Mouse (Mus musculus) forebrain, embryonic 16.5 days (tissue): ENCODE data around the gene Gm17657. TPM values are rescaled to one million over a fixed set of nuclear protein-coding genes. Genes with fewer than 3 reads are reported as not detected.

Source experiments
- ATAC-seq: fragments of 200-750 bp; cut with Nextera tagmentation; 2 replicates; pipeline ENCODE4 v1.8.0; 2017; ENCODE audit warnings: mild to moderate bottlenecking, moderate library complexity
- H3K27ac ChIP-seq: fragments of 300-500 bp; sonication (generic); 2 replicates; pipeline ENCODE4 v1.5.1; 2014; ENCODE audit warnings: low read length, control low read depth
- H3K27me3 ChIP-seq: fragments of 300-500 bp; sonication (generic); replicated peaks from 2 replicates; pipeline ENCODE4 v1.6.1; 2014; ENCODE audit warnings: low read length; ENCODE audit not compliant: control insufficient read depth, insufficient read depth
- H3K36me3 ChIP-seq: fragments of 300-500 bp; sonication (generic); 2 replicates; pipeline ENCODE4 v1.6.1; 2014; ENCODE audit not compliant: control insufficient read depth, insufficient read depth
- H3K4me1 ChIP-seq: fragments of 300-500 bp; sonication (generic); replicated peaks from 2 replicates; pipeline ENCODE4 v1.6.1; 2014; ENCODE audit warnings: low read length; ENCODE audit not compliant: control insufficient read depth, insufficient read depth
- H3K4me2 ChIP-seq: fragments of 300-500 bp; sonication (generic); 2 replicates; pipeline ENCODE4 v1.6.1; 2014; ENCODE audit warnings: mild to moderate bottlenecking, low read length, control low read depth
- H3K4me3 ChIP-seq: fragments of 300-500 bp; sonication (generic); replicated peaks from 2 replicates; pipeline ENCODE4 v1.5.1; 2014; ENCODE audit warnings: mild to moderate bottlenecking, low read length, control low read depth
- H3K9ac ChIP-seq: fragments of 300-500 bp; sonication (generic); replicated peaks from 2 replicates; pipeline ENCODE4 v1.6.1; 2014; ENCODE audit warnings: low read depth, low read length, control low read depth
- H3K9me3 ChIP-seq: fragments of 300-500 bp; sonication (generic); 2 replicates; pipeline ENCODE4 v1.6.1; 2016; ENCODE audit warnings: low read length; ENCODE audit not compliant: control insufficient read depth
- WGBS: fragments of 180-500 bp; shearing (Covaris S2); extraction: QIAGEN DNeasy Blood & Tissue Kit; methylation state at CpG from one replicate; pipeline ENCODE4 v1.1.7; 2014; 5-methylcytosine and 5-hydroxymethylcytosine counted together
- polyA plus RNA-seq: library from polyadenylated mRNA; unstranded; fragments of >200 nt; fragmentation: Nextera tagmentation; extraction: Ambion mirVana; gene quantifications from 2 replicates; pipeline ENCODE4 v1.2.1, GENCODE M21; 2015

Gm17657 gene
- polyA plus RNA-seq, 1 experiment from 2014 or later: not detected

DNA sequence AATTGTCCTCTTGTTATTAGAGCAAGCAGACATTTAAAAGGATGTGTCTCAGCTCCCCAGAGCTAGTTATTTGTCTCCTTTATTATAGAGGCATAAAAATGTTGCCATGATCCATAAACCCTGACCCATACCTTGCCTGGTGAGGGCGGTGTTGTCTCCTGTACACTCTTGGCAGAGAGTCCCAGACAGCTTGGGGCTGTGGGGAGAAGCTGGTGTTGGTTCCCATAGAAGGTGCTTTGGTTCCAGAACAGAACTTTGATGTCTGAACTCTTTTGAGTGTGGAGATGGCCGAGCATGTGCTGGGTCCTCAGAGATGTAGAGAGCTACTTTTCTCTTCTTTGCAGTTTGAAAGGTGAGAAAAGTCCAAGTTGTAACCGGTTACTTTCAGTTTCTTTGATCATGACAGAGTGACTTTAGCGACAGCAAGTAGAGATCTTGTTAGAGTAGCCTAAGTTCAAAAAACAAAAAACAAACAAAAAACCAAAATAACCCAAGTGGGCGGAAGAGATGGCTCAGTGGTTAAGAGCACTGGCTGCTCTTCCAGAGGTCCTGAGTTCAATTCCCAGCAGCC, 2.8 kb upstream of the Gm17657 start, which contains the start of gene Tmem217:
Gene Tmem217, minus strand, starts transcription at position 224 of the 571 bp plus-strand sequence.
- H3K27ac ChIP-seq: no peak within 1 kb of the TSS
- 90% methylated on average over 5 of the region's 5 CpGs for WGBS
- no peaks in the 10 kb centered on the region for H3K36me3 ChIP-seq
- no peaks in the 10 kb centered on the region for H3K9me3 ChIP-seq
- no peak within 1 kb of the TSS for H3K4me3 ChIP-seq
- no peak within 1 kb of the TSS for H3K4me2 ChIP-seq
- no peak for ATAC-seq
- H3K4me1 ChIP-seq: peaks cover 15% of the 10 kb centered on the region
- H3K27me3 ChIP-seq: no peaks in the 10 kb centered on the region
- H3K9ac ChIP-seq: no peak within 1 kb of the TSS

DNA sequence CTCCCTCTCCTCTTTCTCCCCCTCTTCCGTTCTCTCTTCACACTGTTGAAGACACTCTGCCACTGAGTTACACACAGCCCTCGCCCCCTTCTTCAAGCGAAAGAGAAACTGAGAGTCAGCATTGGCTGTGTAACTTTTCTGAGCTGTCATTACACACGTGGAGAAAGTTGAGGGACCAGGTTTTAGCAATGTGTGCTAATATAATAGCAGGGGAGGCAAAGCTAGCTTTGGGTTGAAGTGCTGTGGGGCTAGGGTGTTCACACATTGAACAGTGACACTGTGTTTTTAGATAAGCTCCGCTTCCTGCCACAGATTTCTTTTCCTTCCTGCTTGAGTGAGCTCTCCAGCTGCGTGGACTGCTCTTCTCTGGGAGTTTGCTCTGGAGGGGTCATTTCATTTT, 1.6 kb upstream of the Gm17657 start:
- H3K9me3 ChIP-seq: no peaks in the 10 kb centered on the region
- no peak overlapping the region for H3K4me2 ChIP-seq
- peaks cover 15% of the 10 kb centered on the region for H3K4me1 ChIP-seq
- H3K9ac ChIP-seq: no peak overlapping the region
- no peak for ATAC-seq
- 64% methylated on average over 6 of the region's 6 CpGs for WGBS
- no peaks in the 10 kb centered on the region for H3K27me3 ChIP-seq
- H3K4me3 ChIP-seq: no peak overlapping the region
- no peaks in the 10 kb centered on the region for H3K36me3 ChIP-seq
- H3K27ac ChIP-seq: no peak overlapping the region

DNA sequence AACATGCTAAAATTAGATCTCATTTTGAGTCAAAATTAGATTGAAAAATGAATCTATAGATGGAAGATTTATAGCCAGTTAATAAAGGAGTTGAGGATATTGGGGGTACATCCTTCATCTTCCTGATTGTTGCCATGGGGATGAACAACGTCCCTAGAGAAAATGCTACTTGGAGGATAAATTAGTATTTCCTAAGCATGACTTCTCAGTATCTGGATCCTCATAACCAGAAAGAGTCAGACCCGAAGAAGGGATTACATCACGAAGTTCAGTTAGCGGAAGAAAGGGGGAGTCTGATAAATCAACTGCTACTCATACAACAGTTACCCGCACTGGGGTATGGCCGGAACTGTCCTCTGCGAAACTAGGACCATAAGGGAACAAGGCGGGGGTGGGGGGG, 444 bp downstream of the Gm17657 start:
- H3K9me3 ChIP-seq: no peaks in the 10 kb centered on the region
- ATAC-seq: peak; percentile 19; the same call in 1 of the 2 replicates
- peak overlapping the region; percentile 96 for H3K4me3 ChIP-seq
- no peaks in the 10 kb centered on the region for H3K36me3 ChIP-seq
- H3K27me3 ChIP-seq: no peaks in the 10 kb centered on the region
- peaks cover 15% of the 10 kb centered on the region for H3K4me1 ChIP-seq
- H3K9ac ChIP-seq: no peak overlapping the region
- 55% methylated on average over 8 of the region's 8 CpGs for WGBS
- H3K4me2 ChIP-seq: peak overlapping the region; percentile 97
- no peak overlapping the region for H3K27ac ChIP-seq

DNA sequence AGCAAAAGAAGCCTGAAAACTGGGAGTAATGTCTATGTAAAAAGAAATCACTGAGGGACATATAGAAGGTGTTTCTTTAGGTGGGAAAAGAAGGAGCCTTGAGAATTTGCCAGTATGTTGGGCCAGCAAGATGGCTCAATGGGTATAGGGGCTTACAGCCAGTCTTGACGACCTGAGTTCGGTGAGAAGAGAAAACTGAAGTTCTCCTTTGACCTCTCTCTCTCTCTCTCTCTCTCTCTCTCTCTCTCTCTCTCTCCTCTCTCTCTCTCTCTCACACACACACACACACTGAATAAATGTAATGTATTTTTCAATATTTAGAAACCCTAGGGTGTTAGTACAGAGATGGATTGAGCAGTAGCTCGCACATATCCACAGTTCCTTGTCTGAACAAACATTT, 944 bp downstream of the Gm17657 start:
- H3K27me3 ChIP-seq: no peaks in the 10 kb centered on the region
- no peak overlapping the region for H3K9ac ChIP-seq
- H3K4me1 ChIP-seq: peaks cover 15% of the 10 kb centered on the region
- no peak overlapping the region for H3K4me3 ChIP-seq
- H3K27ac ChIP-seq: no peak overlapping the region
- no peak overlapping the region for H3K4me2 ChIP-seq
- no peaks in the 10 kb centered on the region for H3K36me3 ChIP-seq
- no peak for ATAC-seq
- WGBS: 62% methylated on average over 3 of the region's 3 CpGs
- no peaks in the 10 kb centered on the region for H3K9me3 ChIP-seq

DNA sequence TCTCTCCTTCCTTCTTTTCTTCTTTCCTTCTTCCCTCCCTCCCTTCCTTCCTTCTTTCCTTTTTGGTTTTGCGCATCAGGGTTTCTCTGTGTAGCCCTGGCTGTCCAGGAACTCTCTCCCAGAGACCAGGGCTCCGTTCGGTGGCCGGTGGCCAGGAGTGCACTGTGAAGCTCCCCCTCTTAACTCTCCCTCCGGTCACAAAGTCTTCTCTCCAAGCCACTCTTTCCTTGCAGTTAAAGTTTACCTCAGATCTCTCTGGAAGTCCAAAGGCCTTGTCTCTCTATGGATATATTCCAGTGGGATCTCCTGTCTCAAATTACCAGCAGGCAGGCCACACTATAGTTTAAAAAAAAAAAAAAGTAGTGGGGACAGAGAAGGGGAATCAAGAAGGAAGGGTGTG, 4.2 kb downstream of the Gm17657 start:
- no peak for ATAC-seq
- Histone ChIP-seq H3K9me3 (no peaks in the 10 kb centered on the region), H3K27ac (no peak overlapping the region), H3K4me3 (no peak overlapping the region), H3K4me1 (peaks cover 3% of the 10 kb centered on the region), H3K9ac (no peak overlapping the region), H3K27me3 (no peaks in the 10 kb centered on the region), H3K36me3 (no peaks in the 10 kb centered on the region), H3K4me2 (no peak overlapping the region)
- WGBS: 92% methylated on average over 5 of the region's 5 CpGs

DNA sequence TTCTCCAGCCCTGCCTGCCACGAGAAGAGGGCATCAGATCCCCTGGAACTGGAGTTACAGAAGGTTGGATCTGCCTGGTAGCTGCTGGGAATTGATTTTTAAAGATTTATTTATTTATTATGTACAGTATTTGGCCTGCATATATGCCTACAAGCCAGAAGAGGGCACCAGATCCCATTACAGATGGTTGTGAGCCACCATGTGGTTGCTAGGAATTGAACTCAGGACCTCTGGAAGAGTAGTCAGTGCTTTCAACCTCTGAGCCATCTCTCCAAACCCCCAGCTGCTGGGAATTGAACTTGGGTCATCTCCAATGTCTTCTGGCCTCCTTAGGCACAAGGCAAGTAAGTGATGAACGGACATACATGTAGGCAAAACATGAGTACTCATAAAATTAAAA, 5.4 kb downstream of the Gm17657 start:
- WGBS: 76% methylated on average over 2 of the region's 2 CpGs
- Histone ChIP-seq H3K36me3 (no peaks in the 10 kb centered on the region), H3K27me3 (no peaks in the 10 kb centered on the region), H3K4me2 (no peak overlapping the region), H3K9ac (no peak overlapping the region), H3K9me3 (no peaks in the 10 kb centered on the region), H3K27ac (no peak overlapping the region), H3K4me3 (no peak overlapping the region), H3K4me1 (no peaks in the 10 kb centered on the region)
- ATAC-seq: no peak

DNA sequence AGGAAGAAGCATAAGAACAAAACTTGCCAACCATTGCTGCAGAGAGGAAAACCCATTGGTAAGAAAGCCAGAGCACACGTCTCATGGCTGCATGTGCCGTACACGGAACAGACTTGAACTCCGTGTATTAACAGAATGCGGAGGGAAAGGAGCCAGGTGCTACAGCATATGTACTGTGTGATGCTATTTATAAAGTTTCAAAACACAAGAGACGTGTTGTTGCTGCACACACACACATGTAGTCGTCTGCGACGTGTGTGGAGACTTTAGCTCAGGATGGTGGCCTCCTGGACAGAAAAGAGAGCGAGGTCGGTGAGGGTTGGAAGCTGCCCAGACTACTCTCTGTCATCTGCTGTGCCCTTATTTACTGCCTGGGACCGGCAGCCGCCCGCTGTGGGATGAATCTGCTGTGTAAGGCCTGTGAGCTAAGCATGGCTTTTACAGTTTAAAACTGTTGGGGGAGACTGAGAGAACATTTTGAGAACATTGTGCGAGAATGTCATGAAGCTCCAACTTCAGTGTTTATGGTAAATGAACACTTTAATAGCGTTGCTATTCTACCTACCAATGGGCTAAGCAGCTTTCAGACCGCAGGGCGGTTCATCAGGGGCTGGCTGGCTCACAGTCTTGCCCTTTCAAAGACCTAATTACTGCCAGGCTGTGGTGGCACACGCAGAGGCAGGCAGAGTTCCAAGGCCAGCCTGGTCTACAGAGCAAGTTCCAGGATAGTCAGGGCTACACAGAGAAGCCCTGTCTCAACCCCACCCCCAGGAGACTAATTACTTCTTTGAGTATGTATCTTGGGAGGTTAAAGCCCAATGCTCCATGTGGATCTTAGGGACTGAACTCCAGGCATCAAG, 6.4 kb downstream of the Gm17657 start:
- no peak overlapping the region for H3K4me2 ChIP-seq
- H3K27me3 ChIP-seq: no peaks in the 10 kb centered on the region
- ATAC-seq: no peak
- no peak overlapping the region for H3K4me3 ChIP-seq
- H3K9ac ChIP-seq: no peak overlapping the region
- H3K9me3 ChIP-seq: no peaks in the 10 kb centered on the region
- no peaks in the 10 kb centered on the region for H3K36me3 ChIP-seq
- 81% methylated on average over 19 of the region's 19 CpGs for WGBS
- H3K27ac ChIP-seq: no peak overlapping the region
- no peaks in the 10 kb centered on the region for H3K4me1 ChIP-seq

DNA sequence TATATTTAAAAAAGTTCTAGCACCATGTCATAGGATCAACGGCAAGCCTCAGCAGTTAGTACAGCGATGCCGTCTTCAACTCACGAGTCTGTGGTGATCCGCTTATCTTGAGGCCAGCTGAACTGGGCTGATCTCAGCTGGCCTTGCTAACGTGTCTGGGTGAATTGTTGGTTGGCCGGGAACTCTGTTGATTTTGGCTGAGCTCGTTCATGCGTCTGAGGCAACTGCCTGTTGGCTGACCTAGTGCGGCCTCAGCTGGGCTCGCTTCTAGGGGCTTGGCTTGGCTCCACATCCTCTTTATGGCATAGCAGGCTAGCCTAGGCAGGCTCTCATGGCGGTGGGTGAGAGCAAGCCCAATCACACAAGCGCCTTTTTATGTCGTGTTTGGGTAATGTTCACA, 8.0 kb downstream of the Gm17657 start:
- 65% methylated on average over 14 of the region's 14 CpGs for WGBS

DNA sequence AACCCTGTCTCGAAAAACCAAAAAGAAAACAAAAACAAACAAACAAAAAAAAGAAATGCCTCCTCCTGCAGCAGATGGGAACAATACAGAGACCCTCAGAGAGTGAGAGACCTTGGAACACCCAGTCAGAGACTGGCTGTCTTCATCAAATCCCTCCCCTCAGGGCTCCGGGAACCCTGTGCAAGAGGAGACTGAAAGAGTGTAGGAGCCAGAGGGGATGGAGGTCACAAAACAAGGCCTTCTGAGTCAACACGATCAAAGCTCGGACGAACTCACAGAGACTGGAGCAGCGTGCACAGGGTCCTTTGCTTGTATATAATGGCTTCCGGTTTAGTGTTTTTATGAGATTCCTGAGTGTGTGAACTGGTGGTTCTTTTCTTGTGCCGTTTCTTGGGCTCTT, 9.0 kb downstream of the Gm17657 start:
- Histone ChIP-seq H3K36me3 (no peaks in the 10 kb centered on the region), H3K9ac (no peak overlapping the region), H3K27ac (no peak overlapping the region), H3K4me3 (no peak overlapping the region), H3K27me3 (no peaks in the 10 kb centered on the region), H3K4me2 (no peak overlapping the region), H3K4me1 (no peaks in the 10 kb centered on the region), H3K9me3 (no peaks in the 10 kb centered on the region)
- no peak for ATAC-seq
- WGBS: 92% methylated on average over 8 of the region's 8 CpGs

More for the DNA sequence above, 8.0 kb downstream of the Gm17657 start:
- Histone ChIP-seq H3K4me3 (no peak overlapping the region), H3K9me3 (no peaks in the 10 kb centered on the region), H3K27ac (no peak overlapping the region), H3K36me3 (no peaks in the 10 kb centered on the region), H3K4me2 (no peak overlapping the region), H3K27me3 (no peaks in the 10 kb centered on the region), H3K9ac (no peak overlapping the region), H3K4me1 (no peaks in the 10 kb centered on the region)
- ATAC-seq: no peak
